Mouse (Mus musculus): ENCODE measurements around the gene Tmem63a. TPM values are rescaled to one million over a fixed set of nuclear protein-coding genes. Genes with fewer than 3 reads are reported as not detected.

The Tmem63a gene
- polyA plus RNA-seq, 1 experiment from 2014 or later = 29.2 TPM

Other genes starting within 250 kb of the Tmem63a start
- gene Mixl1, start 245.3 kb upstream of the Tmem63a start, polyA plus RNA-seq (2015; fragmentation: Nextera tagmentation; extraction: Ambion mirVana) = not detected in 2 replicates
- 19.2 and 21.0 TPM in 2 replicates for gene Acbd3, start 216.3 kb upstream of the Tmem63a start, polyA plus RNA-seq (2015; fragmentation: Nextera tagmentation; extraction: Ambion mirVana)
- 1,948 and 2,131 TPM in 2 replicates for gene H3f3a, start 128.4 kb upstream of the Tmem63a start, polyA plus RNA-seq (2015; fragmentation: Nextera tagmentation; extraction: Ambion mirVana)
- gene Sde2, start 91.2 kb upstream of the Tmem63a start, polyA plus RNA-seq (2015; fragmentation: Nextera tagmentation; extraction: Ambion mirVana) = 34.9 and 36.5 TPM in 2 replicates
- gene Lefty2, start 49.2 kb upstream of the Tmem63a start, polyA plus RNA-seq (2015; fragmentation: Nextera tagmentation; extraction: Ambion mirVana) = 0.35 TPM in 1 of 2 replicates, not detected in the other
- gene Pycr2, start 38.1 kb upstream of the Tmem63a start, polyA plus RNA-seq (2015; fragmentation: Nextera tagmentation; extraction: Ambion mirVana) = 99.6 and 105 TPM in 2 replicates
- 4.0 and 4.2 TPM in 2 replicates for gene Lefty1, start 7.3 kb upstream of the Tmem63a start, polyA plus RNA-seq (2015; fragmentation: Nextera tagmentation; extraction: Ambion mirVana)
- 16.9 and 19.6 TPM in 2 replicates for gene Ephx1, start 78.6 kb downstream of the Tmem63a start, polyA plus RNA-seq (2015; fragmentation: Nextera tagmentation; extraction: Ambion mirVana)
- 0.09 TPM in 1 of 2 replicates, not detected in the other for gene 9130409I23Rik, start 108.9 kb downstream of the Tmem63a start, polyA plus RNA-seq (2015; fragmentation: Nextera tagmentation; extraction: Ambion mirVana)
- 29.3 and 30.5 TPM in 2 replicates for gene Nvl, start 201.9 kb downstream of the Tmem63a start, polyA plus RNA-seq (2015; fragmentation: Nextera tagmentation; extraction: Ambion mirVana)
- 113 and 135 TPM in 2 replicates for gene Cnih4, start 202.3 kb downstream of the Tmem63a start, polyA plus RNA-seq (2015; fragmentation: Nextera tagmentation; extraction: Ambion mirVana)